Mouse (Mus musculus): ENCODE data around the gene Btrc. TPM values are rescaled to one million over a fixed set of nuclear protein-coding genes. Genes with fewer than 3 reads are reported as not detected.

The Btrc gene
- total and polyA plus RNA-seq, 3 experiments = 14.2 to 30.3 TPM; not detected in 1

DNA sequence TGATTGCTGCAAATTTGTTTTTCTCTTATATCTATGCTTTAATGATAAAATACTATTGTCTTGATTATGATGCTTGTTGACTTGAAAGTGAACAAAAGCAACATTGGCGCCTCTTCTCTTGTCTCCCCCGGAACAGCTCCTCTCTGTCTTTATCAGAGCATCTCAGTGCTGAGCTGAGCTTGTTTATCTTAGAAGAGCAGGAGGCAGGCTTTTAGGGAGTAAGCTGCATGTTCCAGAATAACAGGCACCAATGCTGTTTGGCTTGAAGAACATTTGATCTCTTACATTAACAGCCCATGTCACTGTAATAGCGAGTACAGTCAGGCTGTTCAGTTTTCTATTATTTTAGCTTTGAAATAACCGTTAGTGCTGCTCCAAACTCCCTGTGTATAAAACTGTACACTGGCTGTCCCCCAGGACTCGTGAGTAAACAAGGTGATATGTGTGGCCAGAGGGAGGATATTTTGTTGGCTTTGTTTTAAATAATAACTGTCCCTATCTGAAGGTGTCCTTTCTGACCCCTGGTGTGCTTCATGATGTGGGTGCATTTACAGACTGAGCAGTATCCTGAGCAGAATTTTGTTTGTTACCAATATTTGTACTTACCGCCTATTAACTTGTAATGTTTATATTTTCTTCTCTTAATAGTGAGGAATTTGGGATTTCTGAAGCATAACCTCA, 81.9 kb downstream of the Btrc start (continued):
- no peak for TF ChIP-seq JUND (IDR thresholded peaks at IDR 0.05; ENCODE audit: low read depth, low read length)
- no peak for TF ChIP-seq ZNF384 (IDR thresholded peaks at IDR 0.05; ENCODE audit: low read depth, low read length)
- TF ChIP-seq CHD1 (IDR thresholded peaks at IDR 0.05; ENCODE audit: low read depth, low read length) = no peak
- TF ChIP-seq NRF1 (IDR thresholded peaks at IDR 0.05; ENCODE audit: insufficient read depth, low read depth, low read length, poor library complexity, severe bottlenecking) = peak; percentile 12; the same call in 1 of the 2 replicates
- peak; percentile 49; the same call in 1 of the 2 replicates for TF ChIP-seq ELF1 (IDR thresholded peaks at IDR 0.05; ENCODE audit: low read depth, low read length)
- TF ChIP-seq ETS1 (IDR thresholded peaks at IDR 0.05; ENCODE audit: low read depth, low read length) = peak; percentile 89
- TF ChIP-seq E2F4 (IDR thresholded peaks at IDR 0.05; ENCODE audit: borderline replicate concordance, low read depth, low read length) = peak; percentile 91
- TF ChIP-seq KAT2A (conservative IDR thresholded peaks at IDR 0.05; ENCODE audit: low read depth, low read length) = no peak
- TF ChIP-seq ZKSCAN1 (IDR thresholded peaks at IDR 0.05; ENCODE audit: low read depth, low read length) = no peak; the same call in 1 of the 2 replicates

- TF ChIP-seq ETS1 (IDR thresholded peaks at IDR 0.05; ENCODE audit: low read depth, low read length) = no peak
- TF ChIP-seq POLR2AphosphoS2 (IDR thresholded peaks at IDR 0.05; ENCODE audit: low read length) = no peak
- TF ChIP-seq HCFC1 (IDR thresholded peaks at IDR 0.05; ENCODE audit: low read depth, low read length) = no peak
- no peak for TF ChIP-seq CHD1 (IDR thresholded peaks at IDR 0.05; ENCODE audit: low read depth, low read length)
- TF ChIP-seq ZNF384 (IDR thresholded peaks at IDR 0.05; ENCODE audit: low read depth, low read length) = no peak
- TF ChIP-seq MAFK (IDR thresholded peaks at IDR 0.05; ENCODE audit: borderline replicate concordance, low read depth, low read length) = no peak
- TF ChIP-seq ZC3H11A (IDR thresholded peaks at IDR 0.05; ENCODE audit: low read depth, low read length) = no peak
- TF ChIP-seq CHD2 (IDR thresholded peaks at IDR 0.05; ENCODE audit: low read length) = no peak
- no peak for TF ChIP-seq USF1 (IDR thresholded peaks at IDR 0.05; ENCODE audit: low read depth, low read length)
- TF ChIP-seq MXI1 (IDR thresholded peaks at IDR 0.05; ENCODE audit: low read depth, low read length) = no peak
- no peak for TF ChIP-seq MYC (IDR thresholded peaks at IDR 0.05; ENCODE audit: low read depth, low read length)
- no peak for TF ChIP-seq NRF1 (IDR thresholded peaks at IDR 0.05; ENCODE audit: insufficient read depth, low read depth, low read length, poor library complexity, severe bottlenecking)
- TF ChIP-seq MEF2A (IDR thresholded peaks at IDR 0.05; ENCODE audit: extremely low read depth, insufficient replicate concordance, low read depth, low read length, poor library complexity, severe bottlenecking) = no peak
- no peak for TF ChIP-seq JUND (IDR thresholded peaks at IDR 0.05; ENCODE audit: low read depth, low read length)
- no peak for TF ChIP-seq USF2 (IDR thresholded peaks at IDR 0.05; ENCODE audit: borderline replicate concordance in 1 of 2, insufficient read depth in 1 of 2, low read depth in 1 of 2, low read length in 2 of 2)
- TF ChIP-seq POLR2A (IDR thresholded peaks at IDR 0.05; ENCODE audit: control insufficient read depth in 1 of 2, insufficient read depth in 1 of 2, low read depth in 1 of 2, low read length in 2 of 2, poor library complexity in 1 of 2) = no peak
- no peak for TF ChIP-seq ZKSCAN1 (IDR thresholded peaks at IDR 0.05; ENCODE audit: low read depth, low read length)
- TF ChIP-seq NELFE (IDR thresholded peaks at IDR 0.05; ENCODE audit: low read depth, low read length) = no peak
- TF ChIP-seq MYB (IDR thresholded peaks at IDR 0.05; ENCODE audit: low read depth, low read length) = no peak
- H3K36me3 ChIP-seq (ENCODE audit: control insufficient read depth in 1 of 2, insufficient read depth in 2 of 2, low read length in 2 of 2) = peaks cover 0 to 34% of the 10 kb centered on the region in 2 experiments; a peak in 2 of 4 replicates
- no peak overlapping the region for H3K9ac ChIP-seq (ENCODE audit: control insufficient read depth, low read depth, low read length, poor library complexity, severe bottlenecking)
- H3K9me3 ChIP-seq (replicated peaks; ENCODE audit: insufficient read depth, low read length) = no peaks in the 10 kb centered on the region
- no peak overlapping the region for H3K4me3 ChIP-seq (ENCODE audit: control insufficient read depth in 1 of 2, insufficient read depth in 1 of 2, low read depth in 2 of 2, low read length in 2 of 2)
- H3K79me2 ChIP-seq (ENCODE audit: control insufficient read depth, insufficient read depth, low read length, poor library complexity) = no peaks in the 10 kb centered on the region
- no peak overlapping the region for H3K27ac ChIP-seq (ENCODE audit: control insufficient read depth, low read depth, low read length)
- H3K4me1 ChIP-seq (ENCODE audit: control insufficient read depth in 1 of 2, insufficient read depth in 2 of 2, low read length in 2 of 2) = peaks cover 14 to 36% of the 10 kb centered on the region in 2 experiments
- H3K27me3 ChIP-seq (ENCODE audit: control insufficient read depth in 1 of 2, insufficient read depth in 2 of 2, low read length in 2 of 2) = no peaks in the 10 kb centered on the region
- no peak for DNase-seq (ENCODE audit: low read depth, low spot score)
Measured at GRCm38 (mm10) chr19:45446631-45447030, 83.1 kb downstream of the Btrc start.
